Mouse (Mus musculus): ENCODE data around the gene Epb41l1.
A peak's percentile ranks its signal among the peaks of the same experiment; 100 is the strongest.

The Epb41l1 gene

GRCm38 (mm10) chr2:156425618-156426017 lies 4.9 kb downstream of the Epb41l1 start:
- DNase-seq: no peak

GRCm38 (mm10) chr2:156426151-156426550 lies 5.4 kb downstream of the Epb41l1 start:
- no peak for DNase-seq

GRCm38 (mm10) chr2:156429836-156430235 lies 9.1 kb downstream of the Epb41l1 start:
- no peak for DNase-seq

- DNase-seq: no peak
These were observed 9.6 kb downstream of the Epb41l1 start for GRCm38 (mm10) chr2:156430326-156430725.

- DNase-seq: no peak
These were observed 10.7 kb downstream of the Epb41l1 start for GRCm38 (mm10) chr2:156431409-156431808.

GRCm38 (mm10) chr2:156432086-156432485 lies 11.4 kb downstream of the Epb41l1 start:
- peak; percentile 70 for DNase-seq

- DNase-seq: no peak
These were observed 12.5 kb downstream of the Epb41l1 start for GRCm38 (mm10) chr2:156432874-156433868.

GRCm38 (mm10) chr2:156437637-156438036 lies 16.9 kb downstream of the Epb41l1 start:
- DNase-seq: no peak

GRCm38 (mm10) chr2:156439666-156440462 lies 19.2 kb downstream of the Epb41l1 start:
- DNase-seq: no peak

GRCm38 (mm10) chr2:156441909-156442308 lies 21.2 kb downstream of the Epb41l1 start:
- DNase-seq: no peak

GRCm38 (mm10) chr2:156443323-156443722 lies 22.6 kb downstream of the Epb41l1 start:
- no peak for DNase-seq

GRCm38 (mm10) chr2:156446489-156447035 lies 25.9 kb downstream of the Epb41l1 start:
- no peak for DNase-seq

GRCm38 (mm10) chr2:156447413-156448295 lies 26.9 kb downstream of the Epb41l1 start:
- DNase-seq: no peak

- DNase-seq: peak; percentile 43
These were observed 30.8 kb downstream of the Epb41l1 start for GRCm38 (mm10) chr2:156451225-156452148.

GRCm38 (mm10) chr2:156452149-156452536 lies 31.4 kb downstream of the Epb41l1 start:
- DNase-seq: no peak

- no peak for DNase-seq
These were observed 33.1 kb downstream of the Epb41l1 start for GRCm38 (mm10) chr2:156453822-156454221.

GRCm38 (mm10) chr2:156455508-156456108 lies 34.9 kb downstream of the Epb41l1 start:
- DNase-seq: no peak

GRCm38 (mm10) chr2:156456386-156457342 lies 36.0 kb downstream of the Epb41l1 start:
- DNase-seq: no peak

GRCm38 (mm10) chr2:156457343-156457717 lies 36.6 kb downstream of the Epb41l1 start:
- DNase-seq: peak; percentile 25

All from layer of hippocampus, adult 9-11 months (tissue).